Mouse (Mus musculus) heart, adult 2 months (tissue): ENCODE measurements around the gene Ndufa7.

Experiments used
- CTCF ChIP-seq: fragments of 200-600 bp; IDR thresholded peaks from 2 replicates; pipeline ENCODE4 v1.8.1; 2022; ENCODE audit warnings: antibody characterized with exemption, mild to moderate bottlenecking, moderate library complexity
- EP300 ChIP-seq: fragments of 200-500 bp; IDR thresholded peaks from 2 replicates; pipeline ENCODE4 v1.6.1; 2011; ENCODE audit warnings: low read depth, low read length, control low read depth; ENCODE audit not compliant: insufficient read depth
- POLR2A ChIP-seq: fragments of 200-500 bp; IDR thresholded peaks from 2 replicates; pipeline ENCODE4 v1.6.1; 2011; ENCODE audit warnings: mild to moderate bottlenecking, low read depth, low read length, control low read depth; ENCODE audit not compliant: insufficient read depth

GRCm38 (mm10) chr17:33812990-33813389 lies 11.4 kb upstream of the Ndufa7 start:
- TF ChIP-seq POLR2A, result peak; percentile 58
- TF ChIP-seq CTCF, result no peak
- peak; percentile 96 for TF ChIP-seq EP300
